Mouse (Mus musculus) embryo, embryonic 9.5 days (tissue): ENCODE data around the gene Tnfrsf17.
"Not testable (repeated sequence)": the region's sequence is repeated elsewhere in the genome, so short reads cannot be mapped to it uniquely, and the experiment has no call there.

Experiments used
- DNase-seq: peaks from one replicate; pipeline ENCODE4 v3.0.0-alpha.2; 2017; ENCODE audit errors: extremely low spot score

The Tnfrsf17 gene

GRCm38 (mm10) chr16:11313512-11313911 lies at the start of gene Tnfrsf17:
Tnfrsf17 (plus strand) TSS chr16:11313812.
- no peak for DNase-seq

GRCm38 (mm10) chr16:11266556-11266955 lies 47.1 kb upstream of the Tnfrsf17 start:
- DNase-seq = no peak

GRCm38 (mm10) chr16:11269808-11270207 lies 43.8 kb upstream of the Tnfrsf17 start:
- DNase-seq = no peak

DNA sequence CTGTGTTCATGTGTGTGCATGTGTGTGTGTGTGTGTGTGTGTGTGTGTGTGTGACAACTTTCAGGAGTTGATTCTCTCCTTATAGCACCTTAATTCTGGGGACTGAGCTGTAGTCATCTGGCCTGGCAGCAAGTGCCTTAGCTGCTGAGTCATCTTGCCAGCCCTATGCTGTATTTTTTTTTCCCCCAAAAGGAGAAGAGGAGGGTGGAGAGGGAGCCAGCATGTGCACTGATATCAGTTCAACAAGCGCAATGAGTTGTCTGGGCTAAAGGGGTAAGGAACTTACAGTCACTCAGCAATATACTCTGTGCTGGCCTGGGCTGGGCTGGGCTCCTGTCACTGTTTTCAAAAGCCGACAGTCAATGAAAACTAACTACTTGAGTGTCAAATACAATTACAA lies 43.0 kb upstream of the Tnfrsf17 start:
- DNase-seq = no peak

GRCm38 (mm10) chr16:11271073-11271472 lies 42.5 kb upstream of the Tnfrsf17 start:
- DNase-seq = no peak

DNA sequence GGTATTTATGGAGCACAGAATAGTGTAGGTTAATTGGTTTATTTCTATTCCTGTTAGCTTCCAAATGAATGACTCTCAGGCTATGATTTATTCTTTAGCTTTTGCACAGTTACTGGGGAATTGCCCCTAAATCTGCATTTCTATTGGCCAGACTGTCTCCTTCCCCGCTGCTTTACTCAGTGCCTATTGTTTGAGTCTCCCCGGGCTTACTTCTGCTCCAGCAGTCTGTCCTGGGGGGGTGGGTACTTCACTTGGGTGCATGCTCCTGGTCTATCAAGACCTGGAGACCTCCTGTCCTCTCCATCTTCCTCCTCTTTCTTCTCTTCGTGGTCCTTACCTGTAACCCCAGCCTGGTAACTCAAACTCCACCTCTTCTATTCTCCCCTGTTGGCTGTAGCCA lies 36.7 kb upstream of the Tnfrsf17 start:
- no peak for DNase-seq

DNA sequence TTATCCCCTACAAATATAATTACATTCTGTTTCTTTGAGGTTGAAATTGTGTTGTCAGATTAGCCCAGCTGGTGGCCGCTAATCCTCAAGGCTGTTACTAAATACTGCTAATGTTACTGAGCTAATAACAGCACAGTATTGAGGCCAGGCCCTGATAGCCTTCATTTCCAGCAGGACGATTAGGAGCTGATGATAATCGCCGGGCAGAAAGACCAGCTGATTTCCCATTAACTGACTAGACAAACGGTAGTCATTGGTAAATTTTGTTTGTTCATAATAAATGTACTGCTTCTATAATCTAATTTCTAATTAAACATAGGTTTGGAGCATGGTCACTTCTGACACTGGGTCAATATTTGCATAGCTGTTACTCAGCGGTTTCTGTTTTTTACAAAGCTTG lies 34.8 kb upstream of the Tnfrsf17 start:
- no peak for DNase-seq

- no peak for DNase-seq
These were observed 30.9 kb upstream of the Tnfrsf17 start for GRCm38 (mm10) chr16:11282655-11283232.

DNA sequence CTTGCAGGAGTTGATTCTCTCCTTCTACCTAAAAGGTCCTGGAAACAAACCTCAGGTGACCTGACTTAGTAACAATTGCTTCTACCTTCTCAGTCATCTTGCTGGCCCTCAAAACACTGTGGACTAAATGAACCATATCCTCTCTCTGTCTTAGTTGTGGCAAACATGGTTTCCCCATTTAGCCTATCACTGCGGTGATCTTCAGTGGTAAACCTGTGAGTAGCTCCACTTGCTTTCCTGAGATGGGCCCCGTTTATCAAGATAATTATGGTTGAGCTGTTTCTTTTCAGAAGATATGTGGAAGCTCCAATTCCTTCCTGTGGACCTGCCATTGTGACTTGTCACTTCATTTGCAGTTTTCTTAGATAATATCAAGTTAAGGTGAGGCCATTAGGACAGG lies 28.7 kb upstream of the Tnfrsf17 start:
- DNase-seq = no peak

GRCm38 (mm10) chr16:11285949-11286348 lies 27.7 kb upstream of the Tnfrsf17 start:
- DNase-seq = no peak

- DNase-seq = not testable (repeated sequence)
These were observed 24.7 kb upstream of the Tnfrsf17 start for GRCm38 (mm10) chr16:11288873-11289272.

DNA sequence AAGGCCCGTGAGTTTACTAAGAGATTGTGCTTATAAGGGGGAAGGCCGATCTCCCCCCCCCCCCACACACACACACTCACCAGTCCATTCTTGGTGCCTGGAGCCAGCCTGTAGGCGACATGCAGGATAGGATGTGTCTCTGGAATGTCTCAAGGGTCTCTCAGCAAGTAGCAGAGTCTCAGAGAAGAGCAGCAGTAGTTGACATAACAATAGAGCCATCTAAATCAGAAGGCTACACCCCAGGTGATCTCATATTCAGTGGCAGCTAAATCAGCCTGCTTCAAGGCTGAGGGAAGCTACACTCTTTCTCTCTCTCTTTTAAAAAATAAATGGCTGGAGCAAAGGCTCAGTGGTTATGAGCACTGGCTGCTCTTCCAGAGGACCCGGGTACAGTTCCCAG lies 18.0 kb upstream of the Tnfrsf17 start:
- not testable (repeated sequence) for DNase-seq

DNA sequence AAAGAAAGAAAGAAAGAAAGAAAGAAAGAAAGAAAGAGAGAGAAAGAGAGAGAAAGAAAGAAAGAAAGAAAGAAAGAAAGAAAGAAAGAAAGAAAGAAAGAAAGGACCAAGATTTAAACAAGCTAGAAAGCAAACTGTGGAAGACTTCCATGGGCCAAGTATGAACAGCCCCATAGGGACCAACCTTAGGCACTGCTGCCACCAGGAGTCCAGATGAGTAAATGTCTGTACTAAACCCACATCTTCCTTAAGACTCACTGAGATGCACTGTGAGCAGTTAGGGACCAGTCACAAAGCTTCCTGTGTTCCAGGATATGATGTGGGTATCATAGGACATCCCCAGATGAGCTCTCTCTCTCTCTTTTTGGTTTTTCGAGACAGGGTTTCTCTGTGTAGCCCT lies 15.9 kb upstream of the Tnfrsf17 start:
- DNase-seq = not testable (repeated sequence)

DNA sequence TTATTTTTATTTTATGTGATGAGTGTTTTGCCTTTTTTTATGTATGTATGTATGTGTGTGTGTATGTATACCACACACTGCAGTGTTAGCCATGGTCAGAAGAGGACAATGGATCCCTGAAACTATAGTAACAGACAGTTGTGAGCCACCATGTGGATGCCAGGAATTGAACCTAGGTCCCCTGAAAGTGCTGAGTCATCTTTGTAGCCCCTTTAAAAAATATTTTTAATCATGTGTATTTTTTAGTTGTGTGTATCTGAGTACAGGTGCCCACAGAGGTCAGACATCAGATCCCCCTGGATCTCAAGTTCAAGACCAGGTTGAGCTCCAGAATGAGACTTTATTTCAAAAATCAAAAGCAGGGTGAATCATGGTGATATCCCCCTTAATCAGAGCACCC lies 9.9 kb upstream of the Tnfrsf17 start:
- DNase-seq = no peak

- no peak for DNase-seq
These were observed 8.1 kb upstream of the Tnfrsf17 start for GRCm38 (mm10) chr16:11305531-11305930.

- DNase-seq = no peak
These were observed 2.2 kb downstream of the Tnfrsf17 start for GRCm38 (mm10) chr16:11315786-11316320.

DNA sequence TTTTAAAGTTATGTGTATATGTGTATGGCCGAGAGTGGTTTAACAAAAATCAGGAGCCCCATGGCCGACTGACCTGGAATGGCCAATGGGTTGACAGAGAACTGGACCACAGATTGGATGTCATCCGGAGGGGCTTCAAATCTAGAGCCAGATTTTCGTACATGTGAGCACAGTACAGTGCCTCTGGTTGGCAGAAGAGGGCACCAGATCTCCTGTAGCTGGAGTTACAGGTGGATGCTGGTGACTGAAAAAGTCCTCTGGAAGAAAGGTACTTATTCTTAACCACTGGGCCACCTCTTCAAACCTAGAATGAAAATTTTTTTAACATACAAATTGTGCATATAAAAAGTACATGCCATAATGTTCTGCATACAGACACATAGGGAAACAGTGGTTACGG lies 3.1 kb downstream of the Tnfrsf17 start:
- DNase-seq = no peak

DNA sequence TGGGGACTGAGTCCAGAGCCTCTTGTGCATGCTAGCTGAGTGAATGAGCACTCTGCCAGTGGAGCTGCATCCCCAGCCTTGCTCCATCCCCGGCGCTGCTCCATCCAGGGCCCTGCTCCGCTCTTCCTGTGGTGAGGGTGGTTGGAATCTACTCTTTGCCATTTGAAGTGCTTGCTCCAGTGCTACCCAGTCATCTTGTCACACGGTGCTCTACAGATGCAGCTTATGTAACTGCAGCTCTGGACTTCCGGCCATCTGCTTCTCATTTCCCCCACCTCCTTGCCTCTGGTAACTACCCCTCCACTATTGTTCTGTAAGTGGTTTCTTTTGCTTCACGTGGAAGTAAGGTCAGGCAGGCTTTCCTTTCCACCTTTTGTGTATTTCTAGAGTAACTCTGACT lies 3.7 kb downstream of the Tnfrsf17 start:
- DNase-seq = peak; percentile 10

DNA sequence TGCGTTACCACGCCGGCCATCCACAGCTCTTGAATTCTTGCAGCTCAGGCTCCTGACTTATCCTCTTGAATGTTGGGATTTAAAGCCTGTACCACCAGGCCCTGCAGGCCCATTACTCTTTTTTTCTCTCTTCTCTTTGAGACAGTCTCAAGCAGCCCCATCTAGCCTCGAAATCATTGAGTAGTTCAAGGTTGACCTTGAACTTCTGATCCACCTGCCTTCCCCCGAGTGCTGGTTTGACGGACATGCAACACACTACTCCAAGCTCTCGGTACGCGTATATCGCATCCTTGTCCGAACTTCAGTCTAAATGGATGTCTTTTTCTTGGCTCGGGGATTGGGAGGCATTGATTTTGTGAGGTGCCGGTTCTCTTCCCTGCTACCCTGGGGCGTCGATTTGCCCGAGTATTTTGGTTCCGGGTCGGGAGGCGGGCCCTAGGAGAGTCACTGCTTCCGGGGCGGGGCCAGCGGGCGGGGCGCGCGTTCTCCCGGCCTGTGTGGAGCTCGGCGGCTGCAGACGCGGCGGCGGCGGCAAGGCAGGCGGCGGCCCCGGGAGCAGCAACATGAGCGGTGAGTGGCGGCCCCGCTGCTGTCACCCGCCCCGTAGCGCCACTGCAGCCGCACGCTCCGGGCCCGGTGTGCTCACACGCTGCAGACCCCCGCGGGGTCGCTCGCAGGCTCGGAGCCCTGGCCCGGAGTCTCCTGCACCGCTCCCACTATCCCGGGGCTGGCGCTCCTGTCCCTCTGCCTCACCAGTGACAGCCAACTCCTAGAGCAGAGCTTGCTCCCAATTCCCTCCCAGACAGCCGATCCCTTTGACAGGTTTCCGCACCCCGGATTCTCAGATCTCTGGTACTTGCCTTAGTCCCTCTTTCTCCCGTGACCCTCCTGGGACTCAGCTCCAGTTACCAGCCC lies 9.1 kb downstream of the Tnfrsf17 start, which contains the start of gene Snx29:
Snx29 (plus strand) TSS at position 500 of the 915 bp plus-strand sequence.
- DNase-seq = peak; percentile 98

DNA sequence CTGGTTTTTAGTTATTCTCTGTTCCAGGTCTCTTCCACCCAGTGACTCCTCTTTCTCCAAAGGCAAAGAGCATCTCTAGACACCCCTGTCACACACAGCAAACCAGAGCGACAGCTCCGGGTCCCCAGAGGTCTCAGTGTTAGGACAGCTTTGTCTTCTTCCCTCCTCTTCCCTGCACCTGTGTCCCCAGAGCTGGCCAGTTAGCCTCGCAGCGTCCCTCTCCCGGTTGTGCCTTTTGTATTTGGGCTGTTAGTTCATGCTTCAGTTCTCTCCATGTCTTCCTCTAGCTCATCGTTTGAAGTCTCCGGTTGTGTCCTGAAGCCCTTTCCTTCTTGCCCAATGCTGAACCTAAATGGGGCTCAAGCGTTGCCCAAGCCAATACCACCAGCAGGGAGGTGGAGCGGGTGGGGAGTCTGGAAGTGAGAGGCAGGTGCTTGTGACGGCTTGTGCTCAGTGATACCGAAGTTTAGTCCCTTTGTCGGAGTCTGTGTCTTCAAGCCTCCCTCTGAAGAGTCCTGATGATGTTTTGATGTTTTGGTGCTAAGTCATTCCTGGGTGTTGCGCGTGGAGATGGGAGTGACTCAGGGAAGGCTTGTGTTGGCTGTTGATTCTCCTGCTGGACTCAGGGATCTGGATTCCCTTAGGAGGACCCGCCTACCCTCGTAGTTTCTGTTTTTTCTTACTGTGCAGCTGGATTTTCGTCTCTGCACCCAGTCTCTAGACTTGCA lies 9.9 kb downstream of the Tnfrsf17 start:
- DNase-seq = no peak

DNA sequence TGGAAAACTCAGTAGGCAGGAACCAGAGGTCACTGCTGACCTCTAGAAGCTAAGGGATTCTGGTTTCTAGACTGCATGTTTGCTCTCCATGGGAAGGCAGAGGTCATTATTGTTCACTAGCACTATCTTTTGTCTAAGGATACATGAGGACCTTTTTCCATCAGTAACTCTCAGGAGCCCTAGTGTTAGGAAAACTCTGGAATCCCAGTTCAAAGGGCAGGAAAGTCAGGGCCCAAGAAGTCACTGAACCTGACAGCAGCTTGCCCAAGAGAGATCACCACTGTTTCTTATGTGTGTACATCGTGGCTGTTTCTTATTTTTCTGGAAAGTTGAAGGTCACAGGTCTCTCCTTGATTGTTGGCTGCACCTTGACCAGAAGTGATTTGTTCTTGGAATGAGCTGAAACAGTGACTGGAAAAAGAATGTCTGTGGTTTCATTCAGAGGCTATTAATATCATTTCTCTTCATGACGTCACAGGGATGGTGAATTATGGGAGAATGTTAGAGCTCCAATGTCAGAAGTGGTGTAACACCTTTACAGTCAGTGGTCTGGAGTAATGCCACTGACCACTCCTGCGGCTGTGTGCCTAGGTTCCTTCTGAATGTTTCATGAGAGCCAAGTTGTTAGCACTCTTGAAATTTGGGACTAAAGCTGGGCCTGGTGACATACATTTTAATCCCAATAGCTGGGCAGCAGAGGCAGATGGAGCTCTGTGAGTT lies 16.6 kb downstream of the Tnfrsf17 start:
- no peak for DNase-seq

GRCm38 (mm10) chr16:11331030-11331429 lies 17.4 kb downstream of the Tnfrsf17 start:
- DNase-seq = no peak
